Mouse (Mus musculus): ENCODE measurements around the gene Acox2.
A peak's percentile ranks its signal among the peaks of the same experiment; 100 is the strongest.
"Not testable (repeated sequence)": the region's sequence is repeated elsewhere in the genome, so short reads cannot be mapped to it uniquely, and the experiment has no call there.

Acox2 gene

DNA sequence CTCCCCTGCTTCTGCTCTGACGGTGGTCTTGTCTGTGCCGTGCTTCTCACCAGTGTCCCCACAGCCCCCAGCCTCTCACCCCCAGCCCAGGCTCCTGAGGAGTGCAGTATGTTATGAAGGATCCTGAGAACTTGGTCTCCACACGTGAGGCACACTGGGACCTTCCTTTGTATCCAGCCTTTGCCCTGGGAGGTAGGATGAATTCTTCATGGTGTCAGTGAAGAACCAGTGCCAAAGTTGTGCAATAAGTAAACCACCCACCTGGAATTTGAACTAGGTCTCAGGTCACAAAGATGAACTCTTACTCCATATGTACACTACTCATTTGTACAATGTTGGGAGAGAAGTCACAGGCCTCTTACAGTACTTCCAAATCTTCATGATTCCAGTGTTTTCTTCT is at the start of gene Acox2:
Gene Acox2, minus strand, starts transcription at position 188 of the 400 bp plus-strand sequence.
- DNase-seq (ENCODE audit: low read depth): no peak

DNA sequence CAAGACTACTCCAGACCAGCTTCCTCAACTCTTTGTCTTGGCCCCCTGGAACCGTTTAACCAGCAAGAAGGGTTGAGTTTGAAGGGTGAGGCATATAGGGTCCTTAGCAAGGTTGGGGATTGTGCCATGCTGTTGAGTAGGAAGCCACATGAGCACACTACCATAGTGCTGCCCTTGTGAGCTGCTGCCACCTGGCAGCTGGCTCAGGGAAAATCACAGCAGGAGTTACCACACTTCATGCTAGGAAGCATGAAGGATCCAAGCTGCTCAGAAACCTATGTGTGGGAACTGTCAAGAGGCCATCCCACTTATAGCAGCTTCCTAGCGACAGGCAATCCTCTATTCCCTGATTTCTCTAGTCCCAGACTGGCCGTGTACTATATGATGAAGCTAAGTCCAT is 49.5 kb upstream of the Acox2 start:
- no peak for DNase-seq (ENCODE audit: low read depth)

DNA sequence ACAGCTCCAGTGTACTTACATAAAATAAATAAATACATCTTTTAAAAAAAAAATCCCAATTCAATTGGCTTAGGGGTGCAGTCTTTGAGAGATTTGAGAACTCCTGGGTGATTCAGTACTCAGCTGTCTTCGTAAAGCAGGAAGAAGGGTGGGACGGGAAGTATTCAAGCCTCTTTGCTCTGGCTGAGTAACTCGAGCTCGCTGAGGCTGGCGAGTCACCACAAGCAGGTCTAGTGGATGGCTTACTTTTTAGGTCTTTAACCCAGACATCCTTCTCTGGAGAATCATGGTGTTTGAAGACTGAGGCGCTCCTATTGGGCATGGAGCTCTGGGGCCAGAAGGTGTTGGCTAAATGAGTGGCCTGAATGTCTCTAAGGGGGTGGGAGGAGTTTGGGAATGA is 47.7 kb upstream of the Acox2 start:
- DNase-seq (ENCODE audit: low read depth): no peak

DNA sequence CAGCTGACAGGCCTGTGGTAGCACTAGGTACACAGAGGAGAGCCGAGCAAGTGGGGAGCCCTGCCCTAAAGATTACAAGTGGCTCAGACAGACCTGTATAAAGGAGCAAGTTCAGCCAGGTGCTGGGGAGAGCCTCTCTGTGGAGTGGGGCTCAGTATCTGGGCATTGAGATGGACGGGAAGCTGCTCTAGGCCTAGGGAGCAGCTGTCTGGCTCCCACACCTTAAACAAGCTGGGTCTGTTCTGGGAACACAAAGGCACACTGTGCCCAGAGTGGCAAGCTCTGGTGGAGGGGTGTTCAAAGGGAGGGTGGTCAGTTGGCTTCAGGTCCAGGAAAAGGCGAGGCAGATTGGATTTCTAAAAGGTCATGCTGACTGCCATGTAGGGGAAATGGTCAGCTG is 45.9 kb upstream of the Acox2 start:
- DNase-seq (ENCODE audit: low read depth): no peak

DNA sequence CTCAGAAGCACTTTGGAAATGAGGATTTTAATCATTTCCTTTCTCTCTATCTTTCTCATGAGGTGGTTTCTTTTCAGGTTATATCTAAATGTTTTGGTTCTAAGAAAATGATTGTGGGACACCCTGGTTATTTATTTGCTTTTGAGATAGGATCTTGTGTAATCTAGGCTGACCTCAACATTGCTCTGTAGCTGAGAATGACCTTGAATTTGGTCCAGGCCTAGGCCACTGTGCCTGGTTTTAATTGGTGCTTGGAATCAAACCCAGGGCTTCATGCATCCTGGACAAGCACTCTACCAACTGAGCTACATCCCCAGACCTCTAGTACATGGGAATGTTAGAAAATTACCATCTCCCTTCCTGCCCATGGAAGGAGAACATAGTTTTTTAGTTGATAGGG is 44.9 kb upstream of the Acox2 start:
- DNase-seq (ENCODE audit: low read depth): no peak

DNA sequence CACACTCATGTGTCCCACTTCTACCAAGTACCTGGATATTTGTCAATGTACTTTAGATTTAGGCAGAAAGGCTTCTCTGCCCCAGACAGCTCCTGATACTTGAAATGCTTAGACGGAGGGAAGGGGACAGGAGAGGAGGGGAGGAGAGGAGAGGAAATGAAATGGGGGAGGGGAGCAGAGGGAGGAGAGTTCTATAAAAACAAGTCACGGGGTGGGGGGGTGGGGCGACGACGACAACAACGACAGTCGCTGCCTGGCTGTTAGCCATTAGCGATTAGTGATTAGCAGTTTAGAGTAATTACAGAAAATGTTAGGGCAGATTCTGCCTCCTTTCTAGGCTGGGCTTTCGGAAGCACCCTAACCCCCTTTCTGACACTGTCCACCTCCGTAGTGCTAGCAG is 43.5 kb upstream of the Acox2 start:
- DNase-seq (ENCODE audit: low read depth): no peak

DNA sequence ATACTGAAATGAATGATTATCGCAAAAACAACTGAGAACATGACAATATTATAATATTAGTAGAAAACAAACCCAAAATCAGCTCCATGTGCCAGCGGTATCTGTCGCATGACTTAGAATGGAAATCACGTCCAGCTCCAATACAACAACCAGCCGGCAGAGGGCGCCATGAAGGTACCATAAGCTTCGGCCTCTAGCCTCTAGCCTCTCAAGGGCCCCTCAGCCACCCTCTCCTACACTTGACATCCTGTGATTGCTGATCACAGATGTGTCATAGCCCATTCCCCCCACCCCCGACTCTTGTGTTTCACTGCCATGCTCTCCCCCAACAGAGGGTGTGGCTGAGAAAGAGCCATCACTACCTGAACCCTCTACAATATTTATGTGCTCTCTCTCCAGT is 41.1 kb upstream of the Acox2 start:
- DNase-seq (ENCODE audit: low read depth): peak; percentile 53

DNA sequence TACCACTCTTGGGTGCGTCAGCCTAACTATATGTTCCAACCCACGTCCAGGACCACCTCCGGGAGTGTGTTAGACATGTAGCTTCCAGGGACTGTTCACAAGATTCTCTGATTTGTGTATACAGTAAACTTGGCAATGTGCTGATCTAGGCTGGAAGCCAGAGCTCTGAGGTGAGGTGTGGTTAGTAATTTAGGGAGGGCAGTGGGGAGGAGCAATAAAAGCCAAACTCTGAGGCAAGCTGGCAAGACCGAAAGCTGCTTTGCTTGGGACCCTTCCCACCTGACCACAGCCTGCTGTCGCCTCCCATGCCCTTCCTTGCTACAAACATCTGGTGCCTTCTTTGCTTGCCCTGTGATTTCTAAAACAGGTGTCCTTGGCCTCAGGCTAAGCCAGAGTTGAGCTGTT is 38.7 kb upstream of the Acox2 start:
- no peak for DNase-seq (ENCODE audit: low read depth)

DNA sequence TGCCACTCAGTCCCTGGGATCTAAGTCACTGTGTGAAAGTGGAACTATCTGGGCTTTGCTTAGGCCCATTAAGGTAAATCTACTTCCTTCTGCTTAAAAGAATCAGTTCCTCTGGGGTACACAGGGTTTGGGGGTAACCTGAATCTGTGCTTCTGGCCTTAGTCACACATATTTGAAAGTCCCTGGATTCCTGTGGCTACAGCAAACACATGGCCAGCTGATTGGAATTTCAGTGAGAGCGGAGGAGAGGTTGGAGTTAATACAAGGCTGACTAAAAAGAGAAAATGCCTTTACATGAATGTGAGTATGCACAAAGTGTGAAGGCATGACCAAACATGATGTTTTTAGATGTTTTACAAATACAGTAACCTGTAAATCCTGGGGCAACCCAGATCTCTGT is 35.1 kb upstream of the Acox2 start:
- no peak for DNase-seq (ENCODE audit: low read depth)

DNA sequence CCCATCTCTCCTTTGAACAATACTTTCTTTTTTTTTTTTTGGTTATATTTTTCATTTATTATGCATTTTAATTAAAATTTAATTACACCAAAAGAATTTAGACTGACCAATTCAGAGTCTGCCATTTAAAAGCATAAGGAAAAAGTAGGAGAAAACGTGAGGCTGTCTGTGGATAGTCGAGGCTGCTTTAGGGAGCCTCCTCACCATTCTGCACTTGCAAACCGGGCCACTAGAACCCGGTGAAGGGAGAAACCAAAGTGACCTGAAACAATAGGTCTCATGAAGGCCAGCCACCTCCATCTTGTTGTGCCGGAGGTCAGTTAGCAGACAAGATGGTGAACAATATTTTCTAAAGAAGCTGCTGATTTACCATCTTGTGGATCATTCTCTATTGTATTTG is 27.4 kb upstream of the Acox2 start:
- peak; percentile 23 for DNase-seq (ENCODE audit: low read depth)

DNA sequence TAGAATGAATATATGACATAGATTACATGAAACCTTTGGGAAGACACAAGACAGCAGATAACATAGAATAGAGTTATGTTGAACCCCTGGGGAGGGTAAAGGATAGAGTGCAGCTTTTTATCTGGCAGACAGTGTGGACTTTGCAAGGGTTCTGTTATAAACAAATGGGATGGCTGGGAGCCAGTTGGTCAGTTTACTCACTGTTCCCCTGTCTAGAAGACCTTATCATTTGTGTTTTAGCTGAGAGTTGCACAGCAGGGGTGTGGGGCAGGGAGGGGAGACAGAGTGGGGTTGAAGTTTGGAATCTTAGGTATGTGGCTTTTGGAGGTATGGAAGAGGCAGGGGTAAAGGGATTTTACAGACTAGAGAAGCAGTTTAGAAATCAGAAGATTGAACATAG is 24.6 kb upstream of the Acox2 start:
- DNase-seq (ENCODE audit: low read depth): no peak

DNA sequence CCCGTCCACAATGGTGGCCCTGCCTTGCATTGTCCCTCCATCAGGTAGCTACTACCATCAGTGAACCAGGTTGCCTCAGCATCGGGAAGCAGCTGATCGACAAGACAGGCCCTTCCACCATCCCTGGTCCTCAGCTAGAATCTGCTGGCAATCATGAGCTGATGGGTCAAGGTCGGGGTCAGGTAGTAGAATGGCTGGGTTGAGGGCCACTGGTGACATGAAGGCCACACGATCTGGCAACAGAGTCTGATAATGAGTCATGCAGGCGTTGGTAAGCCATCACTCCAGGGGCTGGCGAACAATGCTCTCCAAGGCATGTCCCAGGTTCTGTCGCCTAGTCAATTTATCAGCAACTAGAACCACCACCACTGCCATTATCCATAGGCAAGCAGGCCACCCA is 12.1 kb upstream of the Acox2 start:
- not testable (repeated sequence) for DNase-seq (ENCODE audit: low read depth)

DNA sequence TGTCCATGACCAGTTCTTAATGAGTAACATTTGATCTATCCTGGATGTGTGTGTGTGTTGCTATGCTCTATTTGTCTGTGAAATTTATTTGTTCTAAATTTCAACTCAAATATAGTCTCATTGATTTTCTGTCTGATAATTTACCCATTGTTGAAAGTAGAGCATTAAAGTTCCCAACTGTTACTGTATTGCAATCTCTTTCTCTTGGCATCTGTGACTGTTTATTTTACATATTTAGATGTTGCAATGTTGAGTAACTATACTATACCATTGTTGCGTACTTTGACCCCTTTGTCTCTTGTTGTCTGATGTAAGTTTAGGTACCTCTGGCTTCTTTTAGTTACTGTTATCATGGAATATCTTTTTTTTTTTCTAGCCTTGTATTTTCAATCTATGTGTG is 5.2 kb upstream of the Acox2 start:
- no peak for DNase-seq (ENCODE audit: low read depth)

DNA sequence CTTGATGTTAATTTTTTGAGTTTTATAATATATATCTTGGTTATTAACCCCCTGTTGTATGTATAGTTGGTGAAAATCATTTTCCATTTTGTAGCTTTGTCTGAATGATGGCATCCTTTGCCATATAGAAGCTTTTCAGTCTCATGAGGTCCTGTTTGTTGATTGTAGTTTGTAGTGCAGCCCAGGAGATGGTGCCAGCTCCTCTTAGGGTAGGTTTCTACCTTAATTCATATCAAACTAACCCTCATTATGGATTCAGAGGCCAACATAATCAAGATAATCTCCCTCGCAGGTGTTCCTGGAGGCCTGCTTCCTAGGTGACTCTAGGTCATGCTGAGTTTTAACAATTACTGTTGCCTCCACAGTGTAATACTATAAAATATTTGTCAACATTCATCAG is 3.1 kb upstream of the Acox2 start:
- DNase-seq (ENCODE audit: low read depth): no peak

DNA sequence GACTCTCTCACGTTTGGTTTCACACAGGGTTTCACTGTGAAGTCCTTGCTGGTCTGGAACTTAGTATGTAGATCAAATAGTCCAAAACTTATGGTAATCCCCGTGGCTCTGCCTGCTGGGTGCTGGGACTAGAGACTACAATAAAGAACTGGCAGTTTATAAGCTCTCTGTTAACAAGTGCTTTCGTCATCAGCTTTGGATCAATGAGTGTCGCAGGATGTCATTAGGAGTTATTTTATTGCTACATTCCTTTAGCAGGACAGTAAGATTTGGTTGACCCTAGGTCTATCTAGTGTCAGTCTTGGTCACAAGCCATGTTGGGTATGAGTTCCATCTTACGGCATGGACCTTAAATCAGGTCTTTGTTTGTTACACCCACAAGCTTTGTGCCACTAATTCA is 1.1 kb upstream of the Acox2 start:
- no peak for DNase-seq (ENCODE audit: low read depth)

DNA sequence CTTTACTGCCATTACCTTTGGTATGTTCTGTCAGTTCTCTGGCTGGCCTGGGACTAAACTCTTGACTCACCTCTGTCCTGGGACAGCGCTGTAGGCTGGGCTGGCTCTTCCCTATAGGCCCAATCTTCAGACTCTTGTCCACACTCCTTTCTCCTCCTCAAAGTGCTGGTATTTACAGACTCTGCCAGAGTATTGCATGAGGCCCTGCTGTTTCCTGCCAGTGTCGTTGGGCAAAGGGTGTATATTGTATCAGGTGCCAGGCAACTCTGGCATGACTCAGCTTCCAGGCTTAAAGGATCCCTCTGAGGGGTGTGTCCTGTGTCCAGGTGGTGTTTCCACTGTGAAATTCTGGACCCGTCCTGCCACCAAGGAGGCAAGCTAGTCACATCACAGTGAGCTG is 401 bp downstream of the Acox2 start:
- no peak for DNase-seq (ENCODE audit: low read depth)

DNA sequence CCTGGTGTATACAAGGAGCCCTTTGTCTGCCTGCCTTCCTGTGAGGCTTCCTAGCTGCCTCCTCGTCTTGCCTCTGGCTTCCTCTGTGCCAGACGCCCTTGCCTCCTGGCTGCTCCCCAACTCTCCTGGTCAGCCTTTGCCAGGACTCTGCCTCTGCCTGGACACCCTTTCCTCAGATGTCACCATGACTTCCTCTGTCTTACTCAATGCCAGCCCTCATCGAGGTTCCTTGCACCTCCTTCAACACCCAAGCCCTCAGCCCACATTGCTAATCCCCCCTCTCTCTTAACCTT is 872 bp downstream of the Acox2 start:
- DNase-seq (ENCODE audit: low read depth): no peak

DNA sequence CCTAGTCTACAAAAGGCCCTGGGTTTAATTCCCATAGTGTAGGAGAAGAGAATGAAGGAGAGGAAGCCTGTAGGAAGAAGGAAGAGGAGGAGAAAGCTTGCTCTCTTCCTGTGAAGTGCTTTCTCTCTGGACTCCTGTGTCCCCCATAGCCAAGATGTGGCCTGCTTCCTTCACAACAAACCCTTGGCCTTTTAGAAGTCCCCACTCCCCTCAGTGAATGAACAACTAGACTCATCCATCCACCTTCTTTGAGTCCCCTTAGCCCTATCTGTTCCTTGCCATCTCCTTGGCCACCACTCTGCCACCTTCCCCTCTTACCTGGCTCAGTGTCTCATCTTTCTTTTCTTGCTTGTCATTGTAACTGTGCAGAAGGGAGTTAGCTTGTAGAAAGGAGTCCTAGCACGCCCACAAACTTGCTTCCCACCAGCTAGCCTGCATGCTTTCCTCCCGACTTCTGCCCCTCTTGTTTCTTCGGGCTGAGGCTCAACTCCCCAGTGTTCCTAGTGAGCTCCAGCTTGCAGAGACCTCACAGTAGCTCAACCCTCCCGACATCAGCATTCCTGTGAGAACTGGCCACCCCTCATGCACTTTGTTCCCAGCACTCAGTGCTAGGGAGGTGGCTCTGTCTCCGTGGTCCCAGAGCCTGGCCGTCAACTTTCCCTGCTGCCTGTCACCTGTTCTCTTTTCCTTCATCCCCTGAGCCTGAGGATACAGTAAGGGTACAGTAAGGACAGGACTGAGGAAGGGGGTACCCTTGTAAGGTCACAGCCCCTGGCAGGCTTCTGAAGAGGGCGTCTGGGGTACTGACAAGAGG is 1.4 kb downstream of the Acox2 start:
- DNase-seq (ENCODE audit: low read depth): no peak

DNA sequence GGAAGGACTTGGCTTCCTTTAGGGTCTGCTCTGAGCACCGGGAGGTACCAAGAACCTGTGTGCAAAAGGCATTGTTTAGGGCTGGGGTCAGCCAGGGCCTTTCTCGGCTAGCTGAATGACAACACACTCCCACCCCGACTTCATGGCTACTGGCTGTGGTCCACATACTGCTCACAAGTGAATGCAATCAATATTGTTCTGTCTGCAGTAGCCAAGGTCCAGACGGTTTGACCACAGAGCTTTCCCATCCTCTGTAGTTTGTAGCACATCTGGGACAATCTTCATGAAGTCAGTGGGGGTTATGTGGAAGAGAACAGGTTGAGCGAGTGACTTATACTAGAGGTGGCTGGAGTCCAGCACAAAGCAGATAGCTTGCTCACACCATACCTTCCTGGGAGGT is 2.3 kb downstream of the Acox2 start:
- no peak for DNase-seq (ENCODE audit: low read depth)

DNA sequence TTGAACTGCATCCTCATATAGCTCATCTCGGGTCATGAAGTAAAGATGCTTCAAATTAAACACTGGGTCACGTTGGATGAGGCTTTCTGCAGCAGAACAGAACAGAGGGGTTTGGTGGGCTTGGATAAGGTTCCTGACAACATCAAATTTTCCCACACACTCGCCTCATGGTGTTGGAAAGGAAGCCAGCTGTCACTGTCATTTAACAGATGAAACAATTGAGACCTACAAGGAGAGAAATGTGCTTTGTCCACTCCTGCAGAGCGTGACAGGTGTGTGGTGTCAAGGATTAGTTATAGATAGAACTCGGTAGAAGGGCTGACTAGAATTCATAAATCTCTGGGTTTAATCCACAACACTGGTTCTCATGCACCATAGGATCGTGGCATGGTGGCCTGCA is 3.1 kb downstream of the Acox2 start:
- no peak for DNase-seq (ENCODE audit: low read depth)

DNA sequence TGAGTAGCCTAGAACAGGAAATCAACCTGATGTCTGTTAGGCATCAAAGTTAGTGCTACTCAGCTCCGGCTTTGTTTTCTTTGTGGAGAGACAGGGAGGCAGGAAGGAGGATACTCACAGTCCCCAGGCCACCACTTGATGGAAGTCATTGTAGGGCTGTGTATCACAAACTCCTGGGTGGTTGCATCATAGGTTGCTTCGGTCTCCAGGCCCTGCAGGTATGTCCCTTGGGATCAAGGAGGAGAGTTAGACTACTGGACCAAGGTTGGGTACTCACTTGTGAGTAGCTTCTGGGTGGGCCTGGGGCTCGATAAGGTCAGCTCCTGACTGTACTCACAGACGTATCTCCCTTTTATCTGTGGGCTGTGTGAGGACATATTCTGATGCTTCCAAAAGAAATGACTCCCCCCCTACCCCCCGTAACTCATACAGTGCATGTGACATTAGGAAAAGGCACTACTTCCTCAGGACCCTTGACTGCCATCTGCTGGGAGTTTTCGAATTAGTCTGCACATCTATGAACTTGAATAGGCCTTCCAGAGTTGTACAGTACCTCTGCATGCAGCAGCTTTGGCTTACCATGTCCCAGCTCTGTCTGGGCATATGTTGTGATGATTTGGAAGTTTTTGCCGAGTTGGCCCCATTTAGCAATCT is 4.0 kb downstream of the Acox2 start:
- DNase-seq (ENCODE audit: low read depth): peak; percentile 49

DNA sequence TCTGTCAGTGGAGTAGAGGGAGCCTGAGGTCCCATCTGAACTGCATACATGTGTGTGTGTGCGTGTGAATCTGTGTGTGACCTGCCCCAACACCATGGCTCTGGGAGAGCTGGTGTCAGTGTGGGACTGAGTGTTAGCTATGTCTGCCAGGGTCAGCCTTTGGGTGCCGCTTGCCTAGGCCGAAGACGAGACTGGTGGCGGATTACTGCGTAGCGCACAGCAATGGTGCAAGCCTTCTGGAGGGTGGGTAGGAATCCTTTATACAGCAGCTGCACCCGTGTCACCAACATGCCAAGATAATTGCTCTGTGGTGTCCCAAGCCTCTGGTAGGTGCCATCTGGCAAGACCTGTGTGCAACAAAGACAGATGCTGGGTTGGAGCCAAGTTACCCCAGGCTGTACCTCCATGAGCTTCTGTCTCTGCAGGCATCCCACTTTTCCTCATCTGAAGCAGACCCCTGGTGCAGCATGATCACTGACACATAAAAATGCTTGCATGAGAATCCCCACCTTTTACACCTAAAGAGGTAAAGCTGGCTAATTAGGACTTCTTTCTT is 7.7 kb downstream of the Acox2 start:
- no peak for DNase-seq (ENCODE audit: low read depth)

DNA sequence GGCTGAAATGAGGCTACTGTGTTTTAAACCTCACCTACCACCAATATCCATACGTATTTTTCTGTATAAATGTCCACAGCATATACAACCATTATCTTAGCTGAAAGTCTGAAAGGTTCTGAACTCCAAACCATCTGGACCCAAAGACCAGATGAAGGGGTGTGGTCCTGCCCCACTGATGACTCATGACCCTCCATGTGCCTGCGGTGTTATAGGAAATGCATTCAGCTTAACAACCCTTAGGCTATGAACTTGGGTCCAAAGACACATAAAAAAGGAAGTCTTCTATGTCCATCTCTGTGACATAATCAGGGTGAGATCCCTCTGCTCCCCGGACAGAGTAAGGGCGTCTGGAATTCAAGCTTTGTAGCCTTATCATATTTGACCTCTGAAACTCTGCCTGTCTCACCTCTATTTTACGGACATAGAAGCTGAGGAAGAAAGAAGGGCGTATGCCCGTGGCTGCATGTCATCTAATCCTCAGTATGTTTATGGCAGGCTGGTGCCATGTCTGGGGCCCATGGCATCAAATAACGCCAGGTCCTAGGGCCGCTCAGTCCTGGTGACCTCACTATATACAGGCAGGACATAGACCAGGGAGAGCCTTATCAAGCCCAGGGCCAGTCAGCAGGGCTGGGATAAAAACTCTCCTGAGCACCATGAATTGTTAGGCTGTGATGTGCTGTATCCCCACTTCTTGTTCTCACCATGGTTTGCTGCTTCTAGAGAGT is 8.8 kb downstream of the Acox2 start:
- DNase-seq (ENCODE audit: low read depth): no peak

All from induced T-regulatory cell, adult 2 months (primary cell).